Mouse (Mus musculus) A20 (cell line): ENCODE results near the gene 4930512M02Rik.
"Not testable (repeated sequence)": the region's sequence is repeated elsewhere in the genome, so short reads cannot be mapped to it uniquely, and the experiment has no call there.

ENCODE experiments used
- DNase-seq: peaks from one replicate; pipeline ENCODE4 v3.0.0-alpha.2; 2011; ENCODE audit warnings: low read depth, low spot score

The 4930512M02Rik gene

DNA sequence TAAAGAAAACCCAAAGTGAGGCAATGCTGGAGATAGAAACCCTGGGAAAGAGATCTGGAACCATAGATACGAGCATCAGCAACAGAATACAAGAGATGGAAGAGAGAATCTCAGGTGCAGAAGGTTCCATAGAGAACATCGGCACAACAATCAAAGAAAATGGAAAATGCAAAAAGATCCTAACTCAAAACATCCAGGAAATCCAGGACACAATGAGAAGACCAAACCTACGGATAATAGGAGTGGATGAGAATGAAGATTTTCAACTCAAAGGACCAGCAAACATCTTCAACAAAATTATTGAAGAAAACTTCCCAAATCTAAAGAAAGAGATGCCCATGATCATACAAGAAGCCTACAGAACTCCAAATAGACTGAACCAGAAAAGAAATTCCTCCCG lies at the start of gene 4930512M02Rik:
Gene 4930512M02Rik (minus strand): TSS at position 101 of the 400 bp plus-strand sequence.
- DNase-seq, result not testable (repeated sequence)

DNA sequence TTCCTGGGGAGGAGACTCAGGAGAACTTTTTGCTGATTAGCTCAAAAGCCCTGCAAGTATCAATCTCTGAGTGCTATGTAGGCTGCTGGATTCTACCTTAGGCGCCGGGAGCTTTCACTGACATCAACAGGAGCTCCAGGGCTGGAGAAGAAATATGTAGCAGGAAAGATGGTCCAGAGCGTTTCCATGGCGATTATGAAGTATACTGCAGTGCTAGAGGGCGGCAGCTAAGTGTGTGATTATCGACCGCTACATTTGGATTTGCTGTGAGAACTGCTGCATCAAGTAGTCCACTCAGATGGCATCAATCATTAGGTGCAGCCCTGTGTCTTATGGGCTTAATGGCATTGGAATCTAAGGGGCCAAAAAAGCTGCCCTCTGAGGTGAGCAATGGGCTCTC lies 49.5 kb upstream of the 4930512M02Rik start:
- no peak for DNase-seq

DNA sequence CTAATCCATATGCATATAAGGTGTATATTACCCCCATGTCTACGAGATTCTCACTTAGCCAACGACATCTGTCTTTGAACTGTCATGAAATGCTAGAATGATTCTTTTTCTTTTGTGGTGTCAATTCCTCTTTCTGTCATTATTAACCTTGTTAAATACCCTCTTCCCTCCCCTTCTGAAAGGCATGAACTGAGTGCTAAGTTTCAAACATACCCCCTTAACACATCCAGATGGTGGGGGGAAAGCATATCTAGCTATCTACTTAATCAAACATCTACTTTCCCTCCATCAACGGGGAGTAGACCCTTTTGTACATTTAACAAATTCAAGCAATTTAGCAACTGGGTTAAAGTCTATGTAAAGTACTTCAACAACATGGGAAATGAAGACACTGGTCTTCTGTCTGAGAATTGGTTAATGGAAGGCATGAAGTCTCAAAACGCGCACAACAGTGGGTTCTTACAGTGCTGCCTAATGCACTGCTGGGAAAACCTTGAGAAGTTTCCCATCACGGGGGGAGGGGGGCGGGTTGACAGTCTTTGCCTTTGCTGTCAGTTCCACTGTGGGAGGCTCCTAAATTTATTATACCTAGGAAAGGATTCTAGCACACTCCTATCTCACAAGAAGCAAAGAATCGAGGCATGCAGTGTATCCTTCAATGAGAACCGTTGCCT lies 48.6 kb upstream of the 4930512M02Rik start:
- no peak for DNase-seq

DNA sequence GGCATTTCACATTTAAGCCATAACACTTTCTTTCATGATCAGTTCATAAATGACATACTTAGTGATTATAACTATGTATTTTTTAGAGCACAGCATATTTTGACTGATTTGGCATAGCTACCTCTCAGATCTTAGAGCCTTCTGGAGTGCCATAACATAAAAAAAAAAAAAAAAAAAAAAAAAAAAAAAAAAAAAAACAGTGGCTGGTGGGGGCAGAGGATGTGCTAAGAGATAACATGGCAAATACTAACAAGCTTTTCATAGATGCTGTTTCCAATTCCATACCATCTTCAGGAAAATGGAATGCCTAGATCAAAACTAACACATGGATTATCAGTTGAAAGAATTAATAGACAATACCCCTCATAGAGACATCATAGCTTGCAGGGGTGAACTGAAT lies 47.4 kb upstream of the 4930512M02Rik start:
- DNase-seq, result no peak

- DNase-seq, result no peak
These were observed 45.3 kb upstream of the 4930512M02Rik start for GRCm38 (mm10) chr11:11672974-11673373.

GRCm38 (mm10) chr11:11667922-11668290 lies 40.3 kb upstream of the 4930512M02Rik start:
- DNase-seq, result no peak

GRCm38 (mm10) chr11:11667254-11667921 lies 39.8 kb upstream of the 4930512M02Rik start:
- DNase-seq, result peak; percentile 79

DNA sequence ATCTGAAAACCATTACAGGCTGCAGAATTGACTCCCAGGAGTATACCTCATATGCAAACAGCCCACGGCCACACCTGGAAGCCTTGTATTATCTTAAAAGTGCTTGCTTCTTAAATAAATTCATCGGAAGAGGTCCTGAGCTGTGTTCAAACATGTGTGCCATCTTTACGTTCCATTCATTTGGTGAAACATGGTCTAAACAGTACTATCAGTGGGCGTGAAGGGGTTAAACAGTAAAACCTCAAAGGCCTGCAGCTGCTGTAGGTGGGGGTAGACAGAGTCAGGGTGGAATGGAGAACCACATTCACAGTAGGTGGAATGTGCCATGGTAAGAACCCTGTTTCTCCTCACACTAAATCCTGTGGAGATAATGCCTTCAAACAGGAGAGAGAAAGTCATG lies 33.0 kb upstream of the 4930512M02Rik start:
- DNase-seq, result peak; percentile 75

DNA sequence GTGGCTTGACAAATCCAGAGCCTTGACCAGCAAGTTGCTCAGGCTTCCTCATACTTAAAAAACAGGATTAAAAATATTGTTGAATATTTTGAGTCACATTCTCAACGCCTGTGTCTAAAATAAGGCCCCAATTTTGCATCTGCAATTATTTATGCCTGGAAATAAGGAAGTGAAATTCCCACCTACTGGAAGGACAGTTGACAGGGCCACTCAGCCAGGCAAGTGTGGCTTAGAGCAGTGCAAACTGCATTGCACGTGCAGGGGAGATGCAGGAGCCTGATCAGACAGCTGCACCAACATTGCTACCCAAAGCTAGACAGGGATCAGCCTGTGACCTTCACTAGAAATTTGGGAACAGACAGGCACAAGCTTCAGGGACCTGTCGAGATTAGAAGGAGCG lies 31.2 kb upstream of the 4930512M02Rik start:
- peak; percentile 84 for DNase-seq

GRCm38 (mm10) chr11:11657634-11658033 lies 30.0 kb upstream of the 4930512M02Rik start:
- DNase-seq, result peak; percentile 43

DNA sequence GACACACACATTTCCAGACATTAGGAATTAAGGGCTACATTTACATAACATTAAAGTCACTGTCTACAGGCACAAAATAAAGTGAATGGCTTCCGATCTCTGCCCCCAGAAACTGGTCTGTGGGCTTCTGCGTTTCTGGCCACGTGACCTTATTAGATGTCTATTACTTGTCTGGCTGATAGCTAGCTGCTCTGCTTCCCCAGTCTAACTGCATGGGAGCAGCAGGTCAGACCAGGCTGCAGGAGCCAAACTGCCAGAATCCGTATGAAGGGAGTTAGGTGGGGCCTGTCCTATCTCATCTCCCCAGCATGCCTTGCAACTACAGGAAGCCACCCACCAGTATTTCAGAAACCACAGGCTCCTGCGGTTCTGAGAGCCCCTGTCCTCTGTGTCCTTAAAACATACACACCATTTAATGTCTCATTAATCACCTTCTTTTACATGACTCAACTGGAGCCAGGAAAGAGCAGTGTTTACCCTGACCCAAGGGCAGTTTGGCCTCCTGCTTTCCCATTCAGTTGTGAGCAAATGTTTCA lies 29.4 kb upstream of the 4930512M02Rik start:
- peak; percentile 31 for DNase-seq

GRCm38 (mm10) chr11:11656388-11656787 lies 28.8 kb upstream of the 4930512M02Rik start:
- peak; percentile 46 for DNase-seq

GRCm38 (mm10) chr11:11644303-11644702 lies 16.7 kb upstream of the 4930512M02Rik start:
- no peak for DNase-seq

DNA sequence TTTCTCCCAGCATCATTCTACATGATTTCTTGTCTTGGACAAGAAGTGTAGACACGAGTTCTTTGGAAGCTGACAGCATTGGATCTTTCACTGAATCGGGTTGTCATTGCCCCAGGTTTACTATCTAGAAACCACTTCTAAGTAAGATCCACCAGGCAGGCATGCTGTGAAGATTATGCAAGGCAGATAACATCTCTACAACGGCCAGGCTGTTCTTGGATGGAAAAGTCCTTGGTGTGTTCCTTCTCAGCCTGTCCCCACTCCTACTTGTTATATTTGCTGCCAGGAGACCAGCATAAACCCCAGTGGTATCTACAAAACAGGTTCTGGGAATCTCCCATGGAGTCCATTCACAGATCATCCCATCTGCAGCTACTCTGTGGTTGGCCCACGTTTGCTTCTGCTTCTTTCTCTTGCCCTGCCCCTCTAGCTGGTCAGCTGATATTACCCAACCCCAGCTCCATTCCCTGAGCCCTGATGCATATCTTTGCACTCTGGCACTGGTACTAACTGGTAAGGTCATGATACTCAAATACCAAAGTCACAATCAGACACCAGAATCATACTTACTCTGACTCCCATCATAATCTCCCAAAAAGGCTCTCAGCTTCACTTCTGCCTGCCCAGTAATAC lies 3.4 kb downstream of the 4930512M02Rik start:
- DNase-seq, result no peak

GRCm38 (mm10) chr11:11609243-11609642 lies 18.4 kb downstream of the 4930512M02Rik start:
- DNase-seq, result no peak

- DNase-seq, result peak; percentile 57
These were observed 40.3 kb downstream of the 4930512M02Rik start for GRCm38 (mm10) chr11:11587327-11587726.

GRCm38 (mm10) chr11:11586423-11586822 lies 41.2 kb downstream of the 4930512M02Rik start:
- DNase-seq, result no peak

GRCm38 (mm10) chr11:11573691-11574090 lies 53.9 kb downstream of the 4930512M02Rik start:
- no peak for DNase-seq

- DNase-seq, result no peak
These were observed 56.9 kb downstream of the 4930512M02Rik start for GRCm38 (mm10) chr11:11570747-11571146.

- peak; percentile 43 for DNase-seq
These were observed 58.0 kb downstream of the 4930512M02Rik start for GRCm38 (mm10) chr11:11569466-11570132.

DNA sequence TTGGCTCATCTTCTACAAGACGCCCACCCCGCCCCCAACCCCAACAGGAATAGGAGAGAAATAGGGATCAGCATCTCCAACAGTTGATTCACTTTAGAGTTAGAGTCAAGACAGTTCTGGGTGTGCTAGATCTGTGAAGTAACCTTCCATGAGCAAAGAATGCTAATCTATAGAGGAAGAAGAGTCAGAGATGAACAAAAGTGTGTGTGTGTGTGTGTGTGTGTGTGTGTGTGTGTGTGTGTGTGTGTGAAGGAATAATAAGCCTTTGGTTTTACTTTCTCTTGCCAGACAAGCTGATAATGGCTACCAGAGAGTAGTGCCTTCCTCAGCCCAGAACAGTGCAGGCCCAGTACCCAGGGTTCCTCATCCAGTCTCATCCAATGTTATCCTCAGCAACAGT lies 59.6 kb downstream of the 4930512M02Rik start:
- DNase-seq, result no peak
